Mouse (Mus musculus) urinary bladder, adult 2 months (tissue): Measurements from ENCODE around the gene Gsg1l2. TPM values are rescaled to one million over a fixed set of nuclear protein-coding genes. Genes with fewer than 3 reads are reported as not detected.

Experiments used
- DNase-seq: peaks from one replicate; pipeline ENCODE4 v3.0.0; 2022; ENCODE audit warnings: low spot score
- polyA plus RNA-seq: library from polyadenylated mRNA; depleted of rRNA; stranded (reverse); fragments of >200 nt; gene quantifications from 2 replicates; pipeline ENCODE4 v1.2.3, GENCODE M21; 2012; rRNA removed

Gene Gsg1l2
- 0.08 and 0.12 TPM in 2 replicates for polyA plus RNA-seq

DNA sequence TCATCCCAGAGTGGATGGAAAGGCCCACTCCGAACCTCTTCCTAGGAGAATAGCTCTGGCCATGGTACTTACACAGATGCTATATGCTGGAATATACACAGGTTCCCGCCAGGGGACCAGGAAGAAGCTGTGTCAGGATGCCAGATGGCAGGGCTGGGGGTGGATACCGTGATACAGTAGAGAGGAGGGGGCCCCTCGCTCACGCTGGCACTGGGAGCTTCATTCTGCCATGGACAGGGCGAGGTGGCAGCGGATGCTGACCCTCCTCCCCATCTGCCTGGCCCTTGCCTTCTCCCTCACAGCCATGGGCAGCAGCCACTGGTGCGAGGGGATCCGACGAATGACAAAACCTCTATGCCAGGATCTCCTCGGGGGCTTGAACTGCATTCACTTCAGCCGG lies at the start of gene Gsg1l2:
Gene Gsg1l2 (plus strand): TSS at position 230 of the 400 bp plus-strand sequence.
- no peak for DNase-seq

DNA sequence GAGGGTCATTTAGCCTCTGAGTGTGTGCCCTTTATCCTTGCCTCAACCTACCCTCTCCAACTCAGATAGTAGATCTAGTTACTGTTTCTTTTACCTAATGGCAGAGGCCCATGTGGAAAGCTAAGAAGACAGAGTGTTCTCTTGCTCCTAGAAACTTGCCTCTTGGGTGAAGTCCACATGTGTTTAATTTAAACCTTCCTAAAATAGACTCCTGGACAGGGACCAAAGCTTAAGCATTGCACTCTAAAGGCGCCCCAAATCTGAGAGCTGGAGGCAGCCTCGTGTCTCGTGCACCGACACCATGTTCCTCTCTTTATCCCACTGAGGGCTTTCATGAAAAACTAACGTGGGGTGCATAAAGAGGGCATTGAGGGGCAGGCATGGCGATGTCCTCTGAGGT lies 47.3 kb upstream of the Gsg1l2 start:
- DNase-seq: no peak

GRCm38 (mm10) chr11:67728726-67729125 lies 45.7 kb upstream of the Gsg1l2 start:
- DNase-seq: no peak

GRCm38 (mm10) chr11:67731056-67731455 lies 43.4 kb upstream of the Gsg1l2 start:
- DNase-seq: no peak

- no peak for DNase-seq
These were observed 40.7 kb upstream of the Gsg1l2 start for GRCm38 (mm10) chr11:67733726-67734125.

GRCm38 (mm10) chr11:67734597-67734996 lies 39.8 kb upstream of the Gsg1l2 start:
- DNase-seq: no peak

GRCm38 (mm10) chr11:67738345-67738744 lies 36.1 kb upstream of the Gsg1l2 start:
- DNase-seq: no peak

DNA sequence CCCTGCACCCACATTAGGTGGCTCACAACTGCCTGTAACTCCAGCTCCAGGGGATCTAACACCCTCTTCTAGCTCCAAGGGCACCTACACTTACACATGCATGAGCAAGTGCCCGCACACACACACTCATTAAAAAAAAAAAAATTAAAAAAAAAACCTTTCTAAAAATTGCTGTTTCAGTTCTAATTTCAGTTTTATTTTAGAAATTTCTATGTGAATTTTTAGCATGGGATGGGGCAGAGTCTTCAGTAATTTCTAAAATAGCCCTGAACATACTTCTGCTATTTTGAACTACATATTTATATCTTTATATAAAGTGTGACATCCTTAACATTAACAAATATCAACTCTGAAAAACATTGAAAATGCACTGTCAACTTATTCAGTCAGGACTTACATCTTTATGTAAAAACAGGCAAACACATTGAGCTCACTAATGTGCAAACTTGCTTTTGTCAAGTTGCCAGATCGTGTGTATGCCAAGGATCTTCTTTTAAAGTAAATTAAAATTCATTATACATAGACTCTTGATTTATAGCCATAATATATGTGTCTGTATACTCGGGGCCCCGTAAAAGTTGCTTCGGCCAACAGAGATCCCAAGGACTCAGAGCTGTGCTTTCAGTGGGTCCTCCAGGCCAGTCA lies 35.4 kb upstream of the Gsg1l2 start:
- no peak for DNase-seq

- no peak for DNase-seq
These were observed 32.8 kb upstream of the Gsg1l2 start for GRCm38 (mm10) chr11:67741569-67741968.

DNA sequence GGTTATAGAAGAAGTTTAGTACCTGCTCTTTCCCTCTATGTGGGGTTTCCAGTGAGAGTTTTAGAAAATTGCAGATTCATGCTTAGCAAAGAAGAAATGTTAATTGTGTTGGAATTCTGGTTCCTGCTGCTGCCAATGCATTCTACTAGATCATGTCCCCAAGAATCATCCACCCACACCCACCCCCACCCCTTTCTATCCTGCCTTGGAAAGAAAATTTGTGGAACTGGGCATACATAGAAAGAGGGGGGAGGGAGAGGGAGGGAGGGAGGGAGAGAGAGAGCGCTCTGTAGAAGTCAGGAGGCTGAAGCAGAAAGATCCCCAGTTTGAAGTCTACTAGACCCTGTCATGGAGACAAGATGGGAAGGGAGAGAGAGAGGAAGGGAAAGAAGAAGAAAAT lies 18.1 kb upstream of the Gsg1l2 start:
- no peak for DNase-seq

DNA sequence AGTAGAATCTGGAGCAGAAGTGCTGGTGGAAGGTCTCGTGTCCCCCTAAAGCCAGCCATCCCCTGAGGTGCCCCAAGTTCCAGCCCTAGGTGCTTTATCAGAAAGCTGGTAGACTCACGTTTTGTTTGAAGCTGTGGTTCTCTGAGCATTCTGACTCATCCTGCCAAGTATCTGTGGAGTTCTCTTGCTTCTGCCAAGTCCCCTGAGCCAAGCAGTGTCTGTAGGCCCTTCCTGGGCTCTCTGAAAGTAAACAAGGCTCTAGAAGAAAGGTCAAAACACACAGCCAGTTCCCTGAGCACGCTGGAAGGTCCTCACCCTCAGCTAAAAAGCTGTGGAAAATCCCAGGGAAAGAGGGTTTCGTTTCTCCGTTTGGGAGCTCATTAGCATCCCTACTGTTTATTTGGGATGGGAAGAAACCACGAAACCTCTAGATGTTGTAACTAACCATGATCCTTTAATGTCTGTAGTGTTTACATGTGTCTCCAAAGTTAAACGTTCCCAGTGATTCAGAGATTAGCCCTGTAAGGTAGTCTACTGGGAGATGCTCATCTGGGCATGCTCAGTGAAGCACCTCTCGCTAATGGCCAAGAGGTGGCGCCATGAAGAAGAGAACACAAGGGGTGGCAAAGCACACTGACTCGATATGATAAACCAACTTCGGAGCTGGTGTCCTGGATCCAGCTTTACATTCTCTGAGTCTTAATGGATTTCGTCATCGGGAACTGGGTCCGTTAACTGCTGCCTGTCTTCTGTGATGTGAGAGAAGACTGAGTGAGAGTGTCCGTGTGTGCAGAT lies 16.8 kb upstream of the Gsg1l2 start:
- no peak for DNase-seq

DNA sequence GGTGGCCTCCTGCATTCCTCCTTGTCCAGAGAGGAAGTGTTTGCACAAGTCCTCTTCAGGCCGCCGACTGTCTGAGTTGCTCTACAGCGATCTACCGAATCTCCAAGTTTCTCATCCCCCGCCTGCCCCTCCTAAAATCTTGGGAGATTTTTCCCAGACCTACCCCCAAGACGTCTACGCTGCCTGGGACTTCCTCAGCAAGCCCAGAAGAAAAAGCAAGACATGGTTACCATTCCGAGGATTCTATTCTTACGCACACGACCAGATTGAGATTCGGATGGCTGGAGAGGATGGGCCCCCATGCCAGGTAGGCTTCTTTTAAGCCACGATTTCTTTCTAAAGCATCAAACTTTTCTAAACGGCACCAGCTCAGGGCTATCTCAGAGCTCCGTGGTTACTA lies 3.4 kb upstream of the Gsg1l2 start, which contains the start of gene Glp2r:
Gene Glp2r (minus strand): TSS at position 101 of the 400 bp plus-strand sequence.
- no peak for DNase-seq

DNA sequence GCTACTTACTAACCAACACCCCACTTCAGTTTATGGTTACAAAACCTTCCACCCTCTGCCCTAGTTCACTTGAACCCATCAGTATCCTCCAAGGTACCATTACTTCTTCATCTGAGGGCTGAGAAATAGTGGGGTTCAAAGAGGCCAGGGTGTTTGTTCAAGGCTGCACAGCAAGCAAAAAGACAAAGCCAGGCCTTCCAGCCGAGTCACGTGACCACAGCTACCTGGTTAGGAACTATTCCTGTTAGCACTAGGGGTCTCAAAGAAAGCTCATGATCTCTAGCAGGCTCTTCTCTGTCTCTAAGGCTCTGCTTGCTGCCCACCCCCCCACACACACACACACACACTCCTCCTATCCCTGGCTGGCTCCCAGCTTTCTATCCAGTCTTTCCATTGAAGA lies 2.7 kb upstream of the Gsg1l2 start:
- DNase-seq: no peak

DNA sequence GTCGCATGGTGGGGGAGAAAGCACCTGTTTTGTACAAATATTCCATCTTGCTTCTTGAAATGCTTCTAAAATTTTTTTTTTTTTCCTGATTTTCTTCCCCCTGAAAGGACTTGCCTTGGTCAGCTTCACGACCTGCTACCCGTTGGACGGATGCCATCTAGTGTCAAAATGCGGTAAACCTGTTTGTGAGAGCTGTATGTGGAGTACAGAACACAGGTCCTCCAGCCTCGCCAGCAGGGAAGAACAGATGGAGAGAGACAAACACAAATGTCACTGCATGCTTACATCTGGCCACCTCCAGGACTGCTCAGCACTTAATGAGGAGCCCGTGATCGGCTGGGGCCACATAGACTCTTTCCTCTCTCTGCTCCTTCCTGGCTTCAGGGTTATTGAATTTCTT lies 1.8 kb upstream of the Gsg1l2 start:
- DNase-seq: no peak

DNA sequence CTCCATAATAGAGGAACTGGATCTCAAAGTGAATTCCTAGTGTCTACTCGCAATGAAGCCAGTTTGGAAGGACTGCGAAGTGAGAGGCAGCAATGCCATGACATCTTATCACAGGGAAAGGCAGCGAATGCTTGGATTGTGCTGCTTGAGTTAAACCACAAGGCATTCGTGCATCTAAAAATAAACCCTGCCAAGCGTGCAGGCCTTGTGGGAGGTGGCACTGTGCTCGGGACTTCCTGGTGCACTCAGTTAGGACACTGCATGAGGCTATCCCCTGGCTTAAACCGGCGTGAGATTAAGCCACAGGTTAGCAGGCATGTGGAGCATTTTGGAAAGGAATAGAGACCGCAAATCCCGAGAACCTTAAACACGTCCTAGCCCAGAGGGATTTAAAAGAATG lies 15.8 kb downstream of the Gsg1l2 start:
- no peak for DNase-seq

DNA sequence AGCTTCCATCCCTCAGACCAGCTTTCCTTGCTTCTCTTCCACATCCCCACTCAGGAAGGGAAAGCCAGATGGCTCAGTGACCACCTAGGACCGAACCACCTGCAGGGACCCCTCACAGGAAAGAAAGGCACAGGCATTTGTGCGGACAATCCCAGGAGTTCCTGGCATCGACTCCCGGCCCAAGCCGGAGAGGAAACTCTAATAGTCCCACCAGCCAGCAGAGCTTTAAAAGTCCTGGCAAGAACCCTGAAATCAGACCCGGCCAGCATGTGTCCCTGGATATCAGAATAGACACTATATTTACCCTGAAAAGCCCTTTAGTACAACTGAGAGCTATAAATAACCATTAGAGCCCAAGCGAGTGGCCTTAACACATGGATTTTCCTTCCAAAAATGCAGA lies 23.5 kb downstream of the Gsg1l2 start, which contains the start of gene Dhrs7c:
Gene Dhrs7c (plus strand): TSS at position 257 of the 400 bp plus-strand sequence.
- no peak for DNase-seq

DNA sequence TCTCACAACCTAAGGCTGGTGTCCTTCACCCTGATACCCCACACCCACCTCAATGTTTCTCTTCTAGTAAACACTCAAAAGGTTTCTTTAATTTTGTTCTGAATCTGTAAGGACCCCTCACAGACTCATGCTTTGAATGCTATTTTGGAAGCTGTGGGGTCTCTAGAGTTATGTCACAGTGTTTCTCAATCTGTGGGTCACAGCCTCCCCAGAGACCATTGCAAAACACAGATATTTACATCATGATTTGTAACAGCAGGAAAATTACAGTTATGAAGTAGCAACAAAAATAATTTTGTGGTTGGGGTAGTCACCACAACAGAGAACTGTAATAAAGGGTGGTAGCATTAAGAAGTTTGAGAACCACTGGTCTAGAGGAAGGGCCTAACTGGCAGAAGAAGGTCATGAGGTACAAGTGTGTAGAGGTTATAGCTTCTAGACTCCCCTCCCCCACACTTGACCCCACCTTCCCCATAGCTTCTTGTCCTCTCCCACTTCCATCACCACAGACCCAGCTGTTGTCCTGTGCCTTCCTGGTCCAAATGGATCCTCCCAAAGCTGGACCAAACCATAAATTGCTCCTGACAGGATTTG lies 25.8 kb downstream of the Gsg1l2 start:
- DNase-seq: no peak

GRCm38 (mm10) chr11:67801169-67801568 lies 26.8 kb downstream of the Gsg1l2 start:
- no peak for DNase-seq

GRCm38 (mm10) chr11:67805538-67805937 lies 31.1 kb downstream of the Gsg1l2 start:
- DNase-seq: no peak

DNA sequence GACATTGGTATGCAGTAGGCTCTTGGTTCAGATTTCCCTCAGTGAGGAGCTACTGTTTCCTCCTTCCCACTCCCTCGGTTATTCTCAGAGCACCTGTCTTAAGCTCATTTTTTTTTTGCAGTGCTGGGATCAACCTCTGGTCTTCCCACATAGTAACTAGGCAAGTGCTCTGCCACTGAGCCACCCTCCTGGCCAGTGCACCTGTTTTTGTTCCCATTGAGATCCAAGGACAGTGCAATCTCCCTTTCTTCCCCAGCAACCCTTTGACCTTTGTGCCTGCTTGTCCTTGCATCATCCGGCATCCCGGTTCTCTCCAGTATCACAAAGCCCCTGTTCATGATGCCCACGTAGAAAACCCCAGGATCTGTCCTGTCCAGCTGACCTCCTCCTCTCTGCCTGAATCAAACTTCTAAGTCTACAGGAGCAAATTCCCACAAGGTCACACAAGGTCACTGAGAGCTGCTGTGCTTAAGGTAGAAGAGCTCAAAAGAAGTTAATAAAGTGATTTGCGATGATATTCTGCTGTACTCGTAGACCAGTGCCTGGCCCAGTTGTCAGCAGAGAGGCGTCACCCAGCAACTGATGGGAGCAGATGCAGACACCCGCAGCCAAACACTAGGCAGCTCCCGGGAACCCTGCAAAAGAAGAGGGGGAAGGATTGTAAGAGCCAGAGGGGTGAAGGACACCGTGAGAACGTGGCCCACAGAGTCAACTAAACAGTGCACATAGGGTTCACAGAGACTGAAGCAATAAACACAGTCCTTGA lies 32.6 kb downstream of the Gsg1l2 start:
- DNase-seq: no peak

- DNase-seq: no peak
These were observed 33.6 kb downstream of the Gsg1l2 start for GRCm38 (mm10) chr11:67808051-67808450.

DNA sequence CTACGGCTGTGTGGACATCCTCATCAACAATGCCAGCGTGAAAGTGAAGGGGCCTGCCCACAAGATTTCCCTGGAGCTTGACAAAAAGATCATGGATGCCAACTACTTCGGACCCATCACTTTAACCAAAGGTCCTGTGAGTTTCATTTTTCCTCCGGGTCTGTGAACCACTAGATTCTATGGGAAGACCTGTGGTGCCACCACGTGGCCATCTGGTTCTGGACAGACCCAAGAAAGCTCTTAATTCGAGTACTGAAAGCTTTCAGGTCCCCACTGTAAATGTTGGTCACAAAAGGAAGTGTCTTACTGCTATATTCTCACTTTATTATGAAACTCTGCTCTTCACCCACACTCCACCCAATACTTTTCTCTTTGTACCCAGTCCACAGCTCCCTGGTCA lies 37.1 kb downstream of the Gsg1l2 start:
- DNase-seq: no peak
